Mouse (Mus musculus) megakaryocyte, embryonic 14.5 days (primary cell): ENCODE data around the gene Pyroxd1.

Experiments
- FLI1 ChIP-seq: IDR thresholded peaks from 2 replicates; pipeline ENCODE4 v1.6.1; 2012; ENCODE audit warnings: low read length, inconsistent platforms, mixed read lengths
- GATA1 ChIP-seq: IDR thresholded peaks from 3 replicates; pipeline ENCODE4 v1.6.1; 2012; ENCODE audit warnings: mixed read lengths, low read length, inconsistent platforms, borderline replicate concordance

- TF ChIP-seq GATA1, result no peak
- TF ChIP-seq FLI1, result peak; percentile 71; the same call in 1 of the 2 replicates
These were observed 41.7 kb downstream of the Pyroxd1 start, which contains the start of the genes Recql and Golt1b for GRCm38 (mm10) chr6:142387011-142387754.
